Mouse (Mus musculus): ENCODE measurements around the gene Pkp1. TPM values are rescaled to one million over a fixed set of nuclear protein-coding genes. Genes with fewer than 3 reads are reported as not detected.

The Pkp1 gene
- polyA plus RNA-seq, 1 experiment from 2014 or later: 21.5 TPM

DNA sequence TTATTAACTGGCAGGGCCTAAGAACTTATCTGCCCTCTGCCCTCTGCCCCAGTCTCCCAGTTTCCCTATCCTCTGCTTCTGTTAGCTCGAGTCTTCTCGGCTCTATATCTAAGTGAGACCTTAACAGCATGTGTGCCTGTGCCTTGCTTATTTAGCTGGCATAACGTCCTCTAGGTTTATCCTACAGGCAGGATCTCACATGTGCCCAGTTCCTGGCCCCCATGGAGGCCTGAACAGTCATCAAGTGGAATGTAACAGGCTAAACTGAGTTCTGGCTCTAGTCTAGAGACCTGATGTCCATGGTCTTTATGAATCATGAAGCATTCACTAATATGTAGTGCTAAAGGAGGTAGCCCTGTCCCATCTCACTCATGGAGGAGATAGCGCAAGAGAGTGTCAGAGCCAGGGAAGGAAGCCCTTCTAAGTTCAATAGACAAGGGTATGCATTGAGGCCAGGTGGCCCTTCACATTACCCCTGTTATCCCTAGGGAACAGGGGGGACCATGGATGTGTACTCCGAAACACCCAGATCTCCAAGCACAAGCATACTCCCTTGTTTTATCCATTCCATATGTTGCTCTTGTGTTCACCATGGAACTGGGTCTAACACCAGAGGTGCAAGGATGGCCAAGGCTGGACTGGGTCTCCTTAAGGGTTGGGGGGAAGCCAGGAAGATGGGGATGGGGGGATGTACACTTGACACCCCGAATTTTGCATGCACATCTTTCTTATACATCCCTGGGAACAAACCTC, 64.2 kb downstream of the Pkp1 start:
- Histone ChIP-seq H3K4me1 (peaks cover 15% of the 10 kb centered on the region; the same call in 1 of the 2 replicates), H3K9ac (no peak overlapping the region), H3K27me3 (replicated peaks) (0 out of 2 replicates have a peak, but pooled peaks cover 3% of the 10 kb centered on the region), H3K4me2 (no peak overlapping the region), H3K27ac (no peak overlapping the region), H3K36me3 (no peaks in the 10 kb centered on the region), H3K9me3 (no peaks in the 10 kb centered on the region), H3K4me3 (replicated peaks) (no peak overlapping the region)
- 87% methylated on average over 6 of the region's 6 CpGs for WGBS
- no peak for ATAC-seq (ENCODE audit: insufficient read depth, low FRiP score, low read depth)

- no peaks in the 10 kb centered on the region for H3K9me3 ChIP-seq
- H3K4me3 ChIP-seq (replicated peaks): no peak overlapping the region
Observed at GRCm38 (mm10) chr1:135853200-135853599, 65.8 kb downstream of the Pkp1 start.

GRCm38 (mm10) chr1:135852044-135852756, 66.8 kb downstream of the Pkp1 start:
- 51% methylated on average over 13 of the region's 13 CpGs for WGBS
- Histone ChIP-seq H3K4me1 (peaks cover 10% of the 10 kb centered on the region; the same call in 1 of the 2 replicates), H3K36me3 (no peaks in the 10 kb centered on the region), H3K27me3 (replicated peaks) (0 out of 2 replicates have a peak, but pooled peaks cover 3% of the 10 kb centered on the region), H3K27ac (peak overlapping the region; percentile 61; the same call in 1 of the 2 replicates), H3K4me3 (replicated peaks) (no peak overlapping the region), H3K9me3 (no peaks in the 10 kb centered on the region), H3K4me2 (no peak overlapping the region), H3K9ac (no peak overlapping the region)
- ATAC-seq (ENCODE audit: insufficient read depth, low FRiP score, low read depth): peak; percentile 45

More at GRCm38 (mm10) chr1:135853200-135853599, 65.8 kb downstream of the Pkp1 start:
- Histone ChIP-seq H3K4me2 (no peak overlapping the region), H3K27ac (no peak overlapping the region), H3K27me3 (replicated peaks) (0 out of 2 replicates have a peak, but pooled peaks cover 3% of the 10 kb centered on the region), H3K4me1 (peaks cover 15% of the 10 kb centered on the region; the same call in 1 of the 2 replicates), H3K36me3 (no peaks in the 10 kb centered on the region), H3K9ac (no peak overlapping the region)
- 87% methylated on average over 4 of the region's 4 CpGs for WGBS
- no peak for ATAC-seq (ENCODE audit: insufficient read depth, low FRiP score, low read depth)

GRCm38 (mm10) chr1:135850722-135851512, 68.1 kb downstream of the Pkp1 start:
- H3K4me1 ChIP-seq: peaks cover 9% of the 10 kb centered on the region; the same call in 1 of the 2 replicates
- no peaks in the 10 kb centered on the region for H3K9me3 ChIP-seq
- WGBS: 66% methylated on average over 12 of the region's 12 CpGs
- H3K36me3 ChIP-seq: no peaks in the 10 kb centered on the region
- no peak overlapping the region for H3K4me2 ChIP-seq
- H3K9ac ChIP-seq: no peak overlapping the region
- H3K27ac ChIP-seq: peak overlapping the region; percentile 13; the same call in 1 of the 2 replicates
- no peak overlapping the region for H3K4me3 ChIP-seq (replicated peaks)
- 0 out of 2 replicates have a peak, but pooled peaks cover 3% of the 10 kb centered on the region for H3K27me3 ChIP-seq (replicated peaks)
- ATAC-seq (ENCODE audit: insufficient read depth, low FRiP score, low read depth): no peak

DNA sequence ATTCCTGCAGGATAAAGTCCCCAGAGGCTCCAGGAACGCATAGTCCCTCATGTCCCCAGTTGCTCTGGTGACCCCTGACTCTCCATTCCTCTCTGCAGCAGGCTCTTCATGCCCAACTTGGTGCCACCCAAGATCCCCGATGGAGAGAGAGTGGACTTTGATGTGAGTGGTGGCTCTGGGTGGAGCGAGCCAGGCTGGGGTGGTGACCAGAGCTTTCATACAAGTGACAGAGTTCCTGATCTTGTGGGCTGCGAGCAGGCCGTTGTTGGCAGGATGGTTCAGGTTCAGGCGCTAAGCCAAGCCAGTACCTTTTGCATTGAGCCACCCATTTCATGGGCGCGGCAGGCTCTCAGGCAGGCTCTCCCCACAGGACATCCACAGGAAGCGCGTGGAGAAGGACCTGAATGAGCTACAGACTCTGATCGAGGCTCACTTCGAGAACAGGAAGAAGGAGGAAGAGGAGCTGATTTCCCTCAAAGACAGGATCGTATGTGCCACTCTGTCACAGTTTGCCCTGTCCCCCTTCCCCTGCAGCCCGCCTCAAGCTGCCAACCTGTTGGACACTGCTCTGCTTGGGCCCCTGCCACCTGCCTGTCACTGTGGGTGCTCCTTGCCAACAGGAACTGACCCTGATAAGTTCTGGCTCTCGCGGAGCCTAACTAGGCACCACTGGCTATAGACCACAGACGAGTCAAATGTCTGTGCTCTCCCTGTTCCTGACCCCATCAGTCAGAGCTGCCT, 71.2 kb downstream of the Pkp1 start:
- ATAC-seq (ENCODE audit: insufficient read depth, low FRiP score, low read depth): no peak
- 78% methylated on average over 17 of the region's 17 CpGs for WGBS
- Histone ChIP-seq H3K9ac (no peak overlapping the region), H3K4me1 (peaks cover 6% of the 10 kb centered on the region; the same call in 1 of the 2 replicates), H3K4me2 (no peak overlapping the region), H3K27ac (no peak overlapping the region), H3K9me3 (no peaks in the 10 kb centered on the region), H3K36me3 (no peaks in the 10 kb centered on the region), H3K4me3 (replicated peaks) (no peak overlapping the region), H3K27me3 (replicated peaks) (no peaks in the 10 kb centered on the region)

- no peak for ATAC-seq (ENCODE audit: insufficient read depth, low FRiP score, low read depth)
- H3K4me3 ChIP-seq (replicated peaks): no peak overlapping the region
- no peak overlapping the region for H3K4me2 ChIP-seq
- no peaks in the 10 kb centered on the region for H3K36me3 ChIP-seq
- H3K27ac ChIP-seq: no peak overlapping the region
- H3K9me3 ChIP-seq: no peaks in the 10 kb centered on the region
- 33% methylated on average over 6 of the region's 6 CpGs for WGBS
- H3K9ac ChIP-seq: no peak overlapping the region
- H3K4me1 ChIP-seq: no peaks in the 10 kb centered on the region
- no peaks in the 10 kb centered on the region for H3K27me3 ChIP-seq (replicated peaks)
Observed at GRCm38 (mm10) chr1:135847139-135847562, 71.9 kb downstream of the Pkp1 start.

DNA sequence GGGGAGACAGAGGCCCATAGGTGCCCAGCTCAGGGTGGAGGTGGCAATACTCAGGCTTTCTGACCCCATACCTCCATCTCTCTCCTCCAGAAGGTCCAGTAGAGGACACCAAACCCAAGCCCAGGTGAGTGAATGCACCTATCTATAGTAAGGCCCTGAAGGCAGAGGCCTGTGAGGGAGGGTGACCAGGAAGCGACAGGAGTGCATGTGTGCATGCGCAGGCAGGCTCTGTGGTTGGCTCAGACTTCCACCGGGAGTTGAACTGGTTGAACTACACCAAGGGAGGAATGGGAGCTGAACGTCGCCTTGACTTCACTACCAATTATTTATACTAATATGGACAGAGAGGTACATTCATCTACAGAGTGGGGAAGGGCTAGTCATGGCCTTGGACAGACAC, 72.4 kb downstream of the Pkp1 start:
- H3K4me3 ChIP-seq (replicated peaks): no peak overlapping the region
- no peaks in the 10 kb centered on the region for H3K9me3 ChIP-seq
- H3K27me3 ChIP-seq (replicated peaks): no peaks in the 10 kb centered on the region
- no peak overlapping the region for H3K27ac ChIP-seq
- H3K4me1 ChIP-seq: no peaks in the 10 kb centered on the region
- 71% methylated on average over 5 of the region's 5 CpGs for WGBS
- no peak overlapping the region for H3K9ac ChIP-seq
- H3K4me2 ChIP-seq: no peak overlapping the region
- no peaks in the 10 kb centered on the region for H3K36me3 ChIP-seq
- no peak for ATAC-seq (ENCODE audit: insufficient read depth, low FRiP score, low read depth)

DNA sequence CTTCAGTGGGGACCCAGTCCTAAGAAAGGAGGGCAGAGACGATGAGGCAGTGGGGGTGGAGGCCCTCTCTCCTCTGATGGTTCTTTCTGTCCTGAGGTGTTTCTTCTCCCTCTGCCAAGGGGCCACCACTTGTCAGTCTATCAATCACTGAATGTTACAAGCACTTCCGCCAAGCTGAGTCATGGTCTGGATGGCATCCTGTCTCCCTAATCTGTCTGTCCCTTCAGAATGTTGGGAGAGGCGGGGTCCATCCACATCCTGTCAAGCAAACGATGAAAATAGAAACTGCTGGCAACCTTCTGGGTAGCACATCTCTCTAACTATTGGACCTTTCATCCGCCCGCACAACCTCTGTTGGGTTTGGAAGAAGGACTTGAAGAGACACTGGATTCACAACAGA, 74.5 kb downstream of the Pkp1 start:
- no peaks in the 10 kb centered on the region for H3K27me3 ChIP-seq (replicated peaks)
- no peak for ATAC-seq (ENCODE audit: insufficient read depth, low FRiP score, low read depth)
- no peaks in the 10 kb centered on the region for H3K36me3 ChIP-seq
- no peak overlapping the region for H3K4me2 ChIP-seq
- no peaks in the 10 kb centered on the region for H3K9me3 ChIP-seq
- WGBS: 62% methylated on average over 6 of the region's 6 CpGs
- H3K9ac ChIP-seq: no peak overlapping the region
- H3K4me3 ChIP-seq (replicated peaks): no peak overlapping the region
- no peak overlapping the region for H3K27ac ChIP-seq
- H3K4me1 ChIP-seq: no peaks in the 10 kb centered on the region

DNA sequence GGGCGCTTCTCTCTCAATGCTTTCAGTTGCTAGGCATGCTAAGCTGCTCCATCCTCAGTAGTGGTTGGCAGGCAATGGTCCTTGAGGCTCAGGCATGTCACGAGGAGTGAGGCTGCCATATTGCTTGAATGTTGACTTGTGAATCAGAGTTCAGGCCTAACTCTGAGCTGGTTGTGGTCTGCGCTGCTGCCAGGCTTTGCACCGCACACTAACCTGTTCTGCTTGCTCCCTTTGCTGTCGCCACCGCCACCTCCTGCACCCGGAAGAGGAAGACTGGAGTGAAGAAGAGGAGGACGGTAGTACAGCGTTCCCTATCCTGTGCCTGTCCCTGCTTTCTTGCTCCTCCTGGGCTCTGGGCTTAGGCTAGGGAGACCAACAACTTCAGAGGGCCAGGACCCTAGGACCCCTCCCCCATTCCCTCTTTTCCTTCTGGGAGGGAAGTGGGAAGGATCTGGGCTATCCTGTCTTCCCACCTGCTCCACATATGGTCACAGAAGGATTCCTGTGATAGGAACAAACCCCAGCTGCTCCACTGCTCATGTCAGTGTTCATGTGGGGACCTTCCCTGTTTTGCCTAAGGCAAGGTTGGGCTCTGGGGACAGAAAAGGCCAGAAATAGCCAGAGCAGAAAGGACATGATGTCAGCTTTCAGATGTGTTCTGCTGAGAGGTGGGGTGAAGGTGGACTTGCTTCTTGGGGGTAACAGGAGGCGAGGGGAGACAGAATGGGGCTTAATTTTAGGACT, 75.3 kb downstream of the Pkp1 start:
- Histone ChIP-seq H3K4me1 (no peaks in the 10 kb centered on the region), H3K27ac (no peak overlapping the region), H3K27me3 (replicated peaks) (no peaks in the 10 kb centered on the region), H3K4me3 (replicated peaks) (no peak overlapping the region), H3K9ac (no peak overlapping the region), H3K36me3 (no peaks in the 10 kb centered on the region), H3K4me2 (no peak overlapping the region), H3K9me3 (no peaks in the 10 kb centered on the region)
- WGBS: 83% methylated on average over 10 of the region's 10 CpGs
- no peak for ATAC-seq (ENCODE audit: insufficient read depth, low FRiP score, low read depth)

GRCm38 (mm10) chr1:135840675-135841395, 78.2 kb downstream of the Pkp1 start:
- H3K4me2 ChIP-seq: no peak overlapping the region
- H3K9ac ChIP-seq: no peak overlapping the region
- WGBS: 67% methylated on average over 15 of the region's 15 CpGs
- no peak for ATAC-seq (ENCODE audit: insufficient read depth, low FRiP score, low read depth)
- H3K4me1 ChIP-seq: peaks cover 4% of the 10 kb centered on the region; the same call in 1 of the 2 replicates
- no peaks in the 10 kb centered on the region for H3K27me3 ChIP-seq (replicated peaks)
- H3K9me3 ChIP-seq: no peaks in the 10 kb centered on the region
- H3K4me3 ChIP-seq (replicated peaks): no peak overlapping the region
- no peaks in the 10 kb centered on the region for H3K36me3 ChIP-seq
- no peak overlapping the region for H3K27ac ChIP-seq

Measured in stomach, embryonic 15.5 days (tissue).